17 mouse cellular contexts compared by ENCODE assay signal in genomic region chr17:45081955-45082475, GRCm38 (mm10).
DNase-seq lines count a peak whose midpoint lies in the region; ATAC-seq and TF ChIP-seq lines count a peak whose summit lies in the region.
"Had no signal": no experiment of that assay in that cellular context is flagged by ENCODE, and none has a peak within 500 bp of the region (broad histone marks: within the 10 kb centered on the region; RNA-seq: fewer than 3 reads in every experiment).

No protein-coding gene starts in this region.

- H3K27me3 ChIP-seq in kidney, postnatal 0 days (ENCODE audit: insufficient read depth, low read length) = no peaks in the 10 kb centered on the region
- H3K27me3 ChIP-seq: intestine, embryonic 15.5 days; midbrain, embryonic 12.5 days had no signal

- ATAC-seq in kidney, postnatal 0 days (replicated peaks; ENCODE audit: low FRiP score, low read depth) = no peak
- ATAC-seq: forebrain, embryonic 14.5 days; intestine, embryonic 15.5 days had no signal

- H3K9me3 ChIP-seq in kidney, postnatal 0 days (replicated peaks; ENCODE audit: low read length) = no peaks in the 10 kb centered on the region
- H3K9me3 ChIP-seq: heart, embryonic 10.5 days; intestine, embryonic 15.5 days; midbrain, embryonic 12.5 days had no signal

- no peak overlapping the region; the same call in 1 of the 2 replicates for H3K27ac ChIP-seq in kidney, postnatal 0 days
- H3K27ac ChIP-seq: heart, embryonic 10.5 days; intestine, embryonic 15.5 days; macrophage; midbrain, embryonic 12.5 days had no signal

- H3K4me2 ChIP-seq in kidney, postnatal 0 days (ENCODE audit: low read length) = no peak overlapping the region
- H3K4me2 ChIP-seq: intestine, embryonic 15.5 days; midbrain, embryonic 12.5 days had no signal

- WGBS in kidney, postnatal 0 days = 42% methylated on average over 8 of the region's 8 CpGs

- intact Hi-C loops in heart, postnatal 14 days (cut with DNase I) = no loop called here

- no peaks in the 10 kb centered on the region for H3K4me1 ChIP-seq in kidney, postnatal 0 days (replicated peaks; ENCODE audit: insufficient read depth, low read length)
- H3K4me1 ChIP-seq: heart, embryonic 10.5 days; intestine, embryonic 15.5 days; midbrain, embryonic 12.5 days had no signal

- peak; percentile 73 for DNase-seq in heart, adult 11 months
- no peak for DNase-seq in heart, postnatal 14 days
- peak; percentile 58 for DNase-seq in kidney, postnatal 0 days (ENCODE audit: low spot score)
- no peak for DNase-seq in kidney, adult 11 months
- peak; percentile 33 to 40 for DNase-seq in right cerebral cortex, postnatal 10 days (ENCODE audit: low spot score in 2 of 2)
- no peak for DNase-seq in right cerebral cortex, postnatal 36 days (ENCODE audit: low spot score in 2 of 2)
- DNase-seq in testis, postnatal 10 days (ENCODE audit: low spot score) = no peak
- DNase-seq: B cell, adult 2 months; cerebellum, adult 11 months; layer of hippocampus, adult 9-11 months; right cerebral cortex, postnatal 14 days; thymus, postnatal 4 days had no signal

- no peak overlapping the region for H3K4me3 ChIP-seq in kidney, postnatal 0 days (replicated peaks; ENCODE audit: low read depth, low read length)
- H3K4me3 ChIP-seq: heart, embryonic 10.5 days; intestine, embryonic 15.5 days; midbrain, embryonic 12.5 days had no signal

- no peaks in the 10 kb centered on the region for H3K36me3 ChIP-seq in kidney, postnatal 0 days (ENCODE audit: insufficient read depth, low read length)
- H3K36me3 ChIP-seq: heart, embryonic 10.5 days; intestine, embryonic 15.5 days; midbrain, embryonic 12.5 days had no signal

- no peak overlapping the region for H3K9ac ChIP-seq in kidney, postnatal 0 days (ENCODE audit: low read depth, low read length)
- H3K9ac ChIP-seq: intestine, embryonic 15.5 days; midbrain, embryonic 12.5 days had no signal

- no peak for TF ChIP-seq CTCF in kidney, postnatal 0 days (IDR thresholded peaks at IDR 0.05; ENCODE audit: low read depth)

Comparison
In these comparisons a context has a peak if more than half of its experiments do, and no peak if none do; other contexts are left out.
1. DNase-seq: peak in heart, adult 11 months (single experiment), kidney, postnatal 0 days (single experiment) and right cerebral cortex, postnatal 10 days (2 of 2); none in heart, postnatal 14 days (0 of 2), kidney, adult 11 months (single experiment), right cerebral cortex, postnatal 36 days (0 of 2) and testis, postnatal 10 days (single experiment).